Mouse (Mus musculus): Measurements from ENCODE around the gene Gpr35.
"Not testable (repeated sequence)": the region's sequence is repeated elsewhere in the genome, so short reads cannot be mapped to it uniquely, and the experiment has no call there.

DNA sequence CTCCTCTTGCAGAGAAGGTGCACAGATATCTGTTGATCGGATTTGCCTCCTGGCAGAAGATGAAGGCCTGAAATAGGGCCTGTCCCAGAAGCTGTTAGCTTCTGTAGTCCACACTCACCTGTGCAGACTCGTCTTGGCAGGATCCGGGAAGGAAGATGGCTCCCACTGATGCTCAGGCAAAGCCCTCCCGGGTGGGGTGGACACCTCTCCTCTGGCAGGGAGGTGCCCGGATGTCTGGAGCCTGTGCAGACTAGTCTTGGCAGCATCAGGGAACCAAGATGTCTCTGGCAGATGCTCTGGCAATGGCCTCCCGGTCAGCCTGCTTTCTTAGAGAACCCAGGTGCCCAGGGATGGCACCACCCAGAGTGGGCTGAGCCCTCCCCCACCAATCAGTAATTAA, 20.1 kb downstream of the Gpr35 start:
- not testable (repeated sequence) for TF ChIP-seq CTCF (IDR thresholded peaks at IDR 0.05; ENCODE audit: borderline replicate concordance, insufficient read depth, low read length); POLR2A (IDR thresholded peaks at IDR 0.05; ENCODE audit: low read depth, low read length)
